Comparison of ENCODE assay signal across 8 mouse cellular contexts in the genomic region with DNA sequence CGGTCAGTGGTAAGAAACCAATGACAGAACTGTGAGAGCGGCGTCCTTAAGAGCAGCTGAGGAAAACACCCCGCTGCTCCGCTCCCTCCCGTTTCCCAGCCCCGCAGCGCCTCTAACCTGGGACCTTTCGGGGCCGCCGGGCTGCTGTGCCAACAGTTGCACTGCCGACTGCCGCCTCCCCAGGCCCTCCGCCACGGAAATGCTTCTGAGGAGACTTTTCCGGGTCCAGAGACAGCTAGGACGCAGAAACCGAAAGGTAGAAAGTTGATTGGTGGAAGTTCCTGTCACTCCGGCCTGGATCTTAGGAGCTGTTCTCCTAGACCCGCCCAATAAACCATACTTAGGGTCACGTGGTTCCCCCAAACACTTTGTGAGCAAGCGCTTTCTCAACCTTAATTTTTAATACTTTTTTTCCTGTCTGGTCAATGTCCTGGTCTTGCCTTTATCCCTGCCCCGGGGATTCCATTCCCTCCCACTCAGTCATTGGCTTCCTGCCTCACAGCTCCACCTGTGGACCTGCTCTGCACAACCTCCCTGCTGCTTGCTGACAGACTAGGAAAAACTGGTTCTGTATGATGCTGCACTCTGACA. TPM values are rescaled to one million over a fixed set of nuclear protein-coding genes. Genes with fewer than 3 reads are reported as not detected.
A peak's percentile ranks its signal among the peaks of the same experiment; 100 is the strongest.
DNase-seq lines count a peak whose midpoint lies in the region; ATAC-seq and TF ChIP-seq lines count a peak whose summit lies in the region.
"Not testable (repeated sequence)": the region's sequence is repeated elsewhere in the genome, so short reads cannot be mapped to it uniquely, and the experiment has no call there.

A gene (minus strand): TSS at position 195 of the 591 bp plus-strand sequence.

- TF ChIP-seq CTCF in bone marrow macrophage, adult 2 months (IDR thresholded peaks at IDR 0.05; ENCODE audit: low read depth, low read length); embryonic fibroblast, embryonic 13.5 days (IDR thresholded peaks at IDR 0.05; ENCODE audit: borderline replicate concordance, insufficient read depth, low read length): not testable (repeated sequence)

- not testable (repeated sequence) for H3K27me3 ChIP-seq in kidney, embryonic 14.5 days (ENCODE audit: control insufficient read depth, insufficient read depth, low read length); limb, embryonic 15.5 days

- ATAC-seq in kidney, embryonic 14.5 days (ENCODE audit: low FRiP score, low TSS enrichment) = peak; percentile 100
- peak; percentile 94 for ATAC-seq in limb, embryonic 15.5 days (ENCODE audit: insufficient number of reproducible peaks, low FRiP score, low TSS enrichment, low read depth)

- under 1% methylated on average over 23 of the region's 23 CpGs for WGBS in kidney, embryonic 14.5 days
- WGBS in limb, embryonic 15.5 days = under 1% methylated on average over 23 of the region's 23 CpGs

- peak within 1 kb of the TSS; percentile 89 for H3K27ac ChIP-seq in bone marrow macrophage, adult 2 months (ENCODE audit: insufficient read depth, low read depth, low read length)
- H3K27ac ChIP-seq in embryonic fibroblast, embryonic 13.5 days (ENCODE audit: insufficient read depth, low read length) = not testable (repeated sequence)
- peak within 1 kb of the TSS; percentile 42; the same call in 1 of the 2 replicates for H3K27ac ChIP-seq in kidney, embryonic 14.5 days (ENCODE audit: low read depth, low read length)
- H3K27ac ChIP-seq in limb, embryonic 15.5 days = peak within 1 kb of the TSS; percentile 77

- not testable (repeated sequence) for TF ChIP-seq POLR2A in bone marrow macrophage, adult 2 months (IDR thresholded peaks at IDR 0.05; ENCODE audit: borderline replicate concordance, low read depth, low read length)
- peak; percentile 65 for TF ChIP-seq POLR2A in embryonic fibroblast, embryonic 13.5 days (IDR thresholded peaks at IDR 0.05; ENCODE audit: low read depth, low read length)

- not testable (repeated sequence) for H3K36me3 ChIP-seq in kidney, embryonic 14.5 days (ENCODE audit: control insufficient read depth, insufficient read depth, low read length); limb, embryonic 15.5 days

- DNase-seq in A20 (ENCODE audit: low read depth, low spot score) = peak; percentile 90
- peak; percentile 97 for DNase-seq in heart, adult 9 months (ENCODE audit: low spot score in 2 of 2)
- DNase-seq in monocyte, adult 2 months (ENCODE audit: low read depth in 1 of 2, low spot score in 2 of 2) = peak; percentile 64 to 82
- peak; percentile 89 for DNase-seq in spleen, postnatal 36 days (ENCODE audit: low spot score in 2 of 2)

- peak within 1 kb of the TSS; percentile 49 for H3K4me2 ChIP-seq in kidney, embryonic 14.5 days (replicated peaks; ENCODE audit: low read depth, low read length)
- peak within 1 kb of the TSS; percentile 50 for H3K4me2 ChIP-seq in limb, embryonic 15.5 days

- peak within 1 kb of the TSS; percentile 58 for H3K9ac ChIP-seq in kidney, embryonic 14.5 days (ENCODE audit: low read depth, low read length)
- peak within 1 kb of the TSS; percentile 47; the same call in 1 of the 2 replicates for H3K9ac ChIP-seq in limb, embryonic 15.5 days

- not testable (repeated sequence) for H3K4me1 ChIP-seq in bone marrow macrophage, adult 2 months (ENCODE audit: control insufficient read depth, insufficient read depth, low read length); embryonic fibroblast, embryonic 13.5 days (ENCODE audit: control insufficient read depth, insufficient read depth, low read length); kidney, embryonic 14.5 days (ENCODE audit: control insufficient read depth, insufficient read depth, low read length); limb, embryonic 15.5 days

- H3K4me3 ChIP-seq in bone marrow macrophage, adult 2 months (ENCODE audit: insufficient read depth, low read length) = peak within 1 kb of the TSS; percentile 79
- peak within 1 kb of the TSS; percentile 72 for H3K4me3 ChIP-seq in embryonic fibroblast, embryonic 13.5 days (ENCODE audit: insufficient read depth, low read length)
- H3K4me3 ChIP-seq in kidney, embryonic 14.5 days (ENCODE audit: low read length) = peak within 1 kb of the TSS; percentile 56
- H3K4me3 ChIP-seq in limb, embryonic 15.5 days = peak within 1 kb of the TSS; percentile 60

- H3K9me3 ChIP-seq in kidney, embryonic 14.5 days (ENCODE audit: control insufficient read depth, low read length); limb, embryonic 15.5 days: not testable (repeated sequence)

RNA-seq across cellular contexts. Expression of the gene that starts here (rescaled TPM):
- polyA plus RNA-seq in bone marrow macrophage, adult 2 months (2012; ENCODE audit: insufficient read depth, insufficient read length, missing spikeins) = 6.5 and 6.6 TPM in 2 replicates
- polyA plus RNA-seq in embryonic fibroblast, embryonic 13.5 days (2011; ENCODE audit: insufficient read length, low read depth, missing spikeins) = 4.0 and 5.5 TPM in 2 replicates
- polyA plus RNA-seq in kidney, embryonic 14.5 days (2014; fragmentation: Nextera tagmentation; extraction: Ambion mirVana) = 2.8 and 2.9 TPM in 2 replicates
- polyA plus RNA-seq in limb, embryonic 15.5 days (2015; fragmentation: Nextera tagmentation; extraction: Ambion mirVana) = 2.5 and 2.6 TPM in 2 replicates
